Mouse (Mus musculus): ENCODE measurements around the gene Pappa. TPM values are rescaled to one million over a fixed set of nuclear protein-coding genes. Genes with fewer than 3 reads are reported as not detected.

The Pappa gene
- polyA plus RNA-seq, 1 experiment from 2014 or later = 0.80 TPM

DNA sequence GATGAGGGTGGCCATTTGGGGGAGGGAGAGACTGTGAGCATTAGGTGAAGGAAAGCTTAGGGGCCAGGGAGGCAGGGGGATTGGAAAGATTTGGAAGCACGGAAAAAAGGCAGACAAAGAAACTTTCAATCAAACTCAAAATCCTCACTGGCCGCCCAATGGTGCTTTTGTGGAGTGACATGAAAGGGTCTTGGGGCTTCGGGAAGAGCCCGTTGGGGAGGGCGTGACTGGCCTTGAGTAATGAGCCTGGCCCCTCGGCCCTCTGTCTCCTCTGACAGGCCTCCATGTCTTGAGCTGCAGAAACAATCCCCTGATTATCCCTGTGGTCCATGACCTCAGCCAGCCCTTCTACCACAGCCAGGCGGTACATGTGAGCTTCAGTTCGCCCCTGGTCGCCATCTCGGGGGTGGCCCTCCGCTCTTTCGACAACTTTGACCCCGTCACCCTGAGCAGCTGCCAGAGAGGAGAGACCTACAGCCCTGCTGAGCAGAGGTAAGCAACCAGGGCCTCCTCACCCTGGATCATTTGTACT is 173.1 kb downstream of the Pappa start:
- no peaks in the 10 kb centered on the region; the same call in 1 of the 2 replicates for H3K27me3 ChIP-seq (replicated peaks)
- H3K4me1 ChIP-seq = peaks cover 11% of the 10 kb centered on the region
- no peak overlapping the region for H3K4me2 ChIP-seq
- H3K27ac ChIP-seq (replicated peaks) = no peak overlapping the region
- WGBS = 48% methylated on average over 13 of the region's 13 CpGs
- no peaks in the 10 kb centered on the region for H3K36me3 ChIP-seq
- no peaks in the 10 kb centered on the region for H3K9me3 ChIP-seq
- no peak for ATAC-seq (ENCODE audit: extremely low read depth, insufficient number of reproducible peaks, low FRiP score, low TSS enrichment)
- H3K4me3 ChIP-seq = no peak overlapping the region
- no peak overlapping the region for H3K9ac ChIP-seq

GRCm38 (mm10) chr4:65298212-65299181 is 174.5 kb downstream of the Pappa start:
- Histone ChIP-seq H3K4me2 (no peak overlapping the region), H3K9ac (no peak overlapping the region), H3K4me1 (peaks cover 11% of the 10 kb centered on the region), H3K9me3 (no peaks in the 10 kb centered on the region), H3K27ac (replicated peaks) (no peak overlapping the region), H3K4me3 (no peak overlapping the region), H3K36me3 (no peaks in the 10 kb centered on the region), H3K27me3 (replicated peaks) (no peaks in the 10 kb centered on the region; the same call in 1 of the 2 replicates)
- WGBS = 72% methylated on average over 9 of the region's 9 CpGs
- ATAC-seq (ENCODE audit: extremely low read depth, insufficient number of reproducible peaks, low FRiP score, low TSS enrichment) = no peak

DNA sequence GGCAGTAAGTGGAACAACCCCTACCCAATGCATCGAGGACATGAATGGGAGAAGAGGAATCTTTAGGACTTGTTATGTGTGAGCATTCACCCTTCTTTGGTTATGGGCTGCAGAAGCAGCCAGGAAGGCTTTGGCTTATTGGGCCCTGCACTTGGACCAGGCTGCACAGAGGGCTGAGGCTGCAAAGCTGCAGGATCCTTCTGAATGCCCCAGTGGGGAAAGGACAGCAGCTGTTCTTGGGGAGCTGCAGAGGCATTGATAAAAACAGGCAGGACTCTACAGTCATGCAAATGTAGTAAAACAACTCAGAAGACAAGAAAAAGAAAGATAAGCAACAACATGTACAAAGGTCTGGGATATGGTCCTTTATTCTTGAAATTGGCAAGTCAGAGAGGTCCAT is 175.4 kb downstream of the Pappa start:
- H3K9me3 ChIP-seq = no peaks in the 10 kb centered on the region
- no peak for ATAC-seq (ENCODE audit: extremely low read depth, insufficient number of reproducible peaks, low FRiP score, low TSS enrichment)
- H3K27me3 ChIP-seq (replicated peaks) = no peaks in the 10 kb centered on the region; the same call in 1 of the 2 replicates
- peaks cover 11% of the 10 kb centered on the region for H3K4me1 ChIP-seq
- no peaks in the 10 kb centered on the region for H3K36me3 ChIP-seq
- H3K9ac ChIP-seq = no peak overlapping the region
- 67% methylated on average over 1 of the region's 1 CpGs for WGBS
- H3K4me3 ChIP-seq = no peak overlapping the region
- no peak overlapping the region for H3K27ac ChIP-seq (replicated peaks)
- no peak overlapping the region for H3K4me2 ChIP-seq

DNA sequence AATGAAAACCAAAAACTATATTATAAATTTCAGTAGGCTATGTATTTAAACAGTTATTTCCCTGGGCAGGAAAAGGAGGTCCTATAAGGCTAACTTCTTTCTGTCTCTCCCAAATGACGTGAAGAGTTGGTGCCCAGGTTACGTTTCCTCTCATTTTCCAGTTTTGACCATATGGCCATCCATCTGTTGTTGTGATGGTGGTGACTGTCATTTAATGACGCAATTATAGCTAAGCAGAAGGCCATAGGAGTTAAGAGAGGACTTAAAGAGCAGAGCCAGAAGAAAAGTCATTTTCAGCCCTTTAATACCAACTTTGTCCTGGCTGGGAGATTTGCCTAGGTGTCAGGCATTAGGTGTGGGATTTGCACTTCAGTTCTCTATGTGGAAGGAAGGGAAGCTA is 176.5 kb downstream of the Pappa start:
- Histone ChIP-seq H3K4me2 (no peak overlapping the region), H3K9ac (no peak overlapping the region), H3K4me3 (no peak overlapping the region), H3K36me3 (no peaks in the 10 kb centered on the region), H3K9me3 (no peaks in the 10 kb centered on the region), H3K27me3 (replicated peaks) (no peaks in the 10 kb centered on the region; the same call in 1 of the 2 replicates), H3K27ac (replicated peaks) (no peak overlapping the region), H3K4me1 (peaks cover 11% of the 10 kb centered on the region)
- 78% methylated on average over 3 of the region's 3 CpGs for WGBS
- ATAC-seq (ENCODE audit: extremely low read depth, insufficient number of reproducible peaks, low FRiP score, low TSS enrichment) = no peak

- WGBS = 68% methylated on average over 3 of the region's 3 CpGs
- no peak for ATAC-seq (ENCODE audit: extremely low read depth, insufficient number of reproducible peaks, low FRiP score, low TSS enrichment)
- Histone ChIP-seq H3K9ac (no peak overlapping the region), H3K27me3 (replicated peaks) (no peaks in the 10 kb centered on the region; the same call in 1 of the 2 replicates), H3K4me3 (no peak overlapping the region), H3K27ac (replicated peaks) (no peak overlapping the region), H3K4me1 (0 out of 2 replicates have a peak, but pooled peaks cover 3% of the 10 kb centered on the region), H3K36me3 (no peaks in the 10 kb centered on the region), H3K4me2 (no peak overlapping the region), H3K9me3 (no peaks in the 10 kb centered on the region)
These were observed 178.7 kb downstream of the Pappa start for GRCm38 (mm10) chr4:65302666-65303065.

- no peak for ATAC-seq (ENCODE audit: extremely low read depth, insufficient number of reproducible peaks, low FRiP score, low TSS enrichment)
These were observed 194.0 kb downstream of the Pappa start for GRCm38 (mm10) chr4:65317877-65318525.

DNA sequence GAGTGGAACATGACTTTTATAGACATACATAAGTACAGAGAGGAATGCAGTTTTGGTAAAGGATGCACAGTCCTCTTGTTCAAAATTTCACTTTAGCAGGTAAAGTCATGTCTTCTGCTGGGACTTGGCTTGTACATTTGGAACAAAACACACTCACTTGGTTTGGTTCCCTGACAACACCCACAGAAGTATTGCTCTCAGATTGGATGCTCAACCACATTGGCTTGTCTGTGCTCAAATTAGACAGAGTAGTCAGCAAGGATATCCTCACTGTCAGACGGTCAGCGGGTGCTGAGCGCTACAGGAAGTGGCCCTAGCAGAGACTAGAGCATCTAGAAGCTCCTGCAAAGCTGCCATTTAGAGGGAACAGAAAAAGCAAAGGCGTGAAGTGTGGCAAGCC is 197.4 kb downstream of the Pappa start:
- no peak for ATAC-seq (ENCODE audit: extremely low read depth, insufficient number of reproducible peaks, low FRiP score, low TSS enrichment)
- H3K4me2 ChIP-seq = no peak overlapping the region
- no peak overlapping the region for H3K4me3 ChIP-seq
- no peaks in the 10 kb centered on the region for H3K36me3 ChIP-seq
- 70% methylated on average over 4 of the region's 4 CpGs for WGBS
- H3K27ac ChIP-seq (replicated peaks) = no peak overlapping the region
- no peak overlapping the region for H3K9ac ChIP-seq
- H3K9me3 ChIP-seq = no peaks in the 10 kb centered on the region
- H3K27me3 ChIP-seq (replicated peaks) = no peaks in the 10 kb centered on the region
- H3K4me1 ChIP-seq = no peaks in the 10 kb centered on the region

More at GRCm38 (mm10) chr4:65317877-65318525, 194.0 kb downstream of the Pappa start:
- H3K4me2 ChIP-seq = no peak overlapping the region
- no peaks in the 10 kb centered on the region for H3K4me1 ChIP-seq
- H3K9ac ChIP-seq = no peak overlapping the region
- no peaks in the 10 kb centered on the region for H3K9me3 ChIP-seq
- no peaks in the 10 kb centered on the region for H3K36me3 ChIP-seq
- no peaks in the 10 kb centered on the region for H3K27me3 ChIP-seq (replicated peaks)
- H3K27ac ChIP-seq (replicated peaks) = peak overlapping the region; percentile 42; the same call in 1 of the 2 replicates
- H3K4me3 ChIP-seq = no peak overlapping the region
- 58% methylated on average over 10 of the region's 10 CpGs for WGBS

- H3K4me3 ChIP-seq = no peak overlapping the region
- H3K9ac ChIP-seq = no peak overlapping the region
- no peaks in the 10 kb centered on the region for H3K9me3 ChIP-seq
- H3K4me1 ChIP-seq = no peaks in the 10 kb centered on the region
- H3K27ac ChIP-seq (replicated peaks) = no peak overlapping the region
- H3K27me3 ChIP-seq (replicated peaks) = no peaks in the 10 kb centered on the region
- H3K4me2 ChIP-seq = no peak overlapping the region
- ATAC-seq (ENCODE audit: extremely low read depth, insufficient number of reproducible peaks, low FRiP score, low TSS enrichment) = no peak
- WGBS = 73% methylated on average over 1 of the region's 1 CpGs
- H3K36me3 ChIP-seq = no peaks in the 10 kb centered on the region
These were observed 198.0 kb downstream of the Pappa start for GRCm38 (mm10) chr4:65321959-65322358.

- H3K27me3 ChIP-seq (replicated peaks) = no peaks in the 10 kb centered on the region
- no peaks in the 10 kb centered on the region for H3K9me3 ChIP-seq
- 85% methylated on average over 2 of the region's 2 CpGs for WGBS
- no peaks in the 10 kb centered on the region for H3K4me1 ChIP-seq
- H3K36me3 ChIP-seq = no peaks in the 10 kb centered on the region
- H3K27ac ChIP-seq (replicated peaks) = no peak overlapping the region
- ATAC-seq (ENCODE audit: extremely low read depth, insufficient number of reproducible peaks, low FRiP score, low TSS enrichment) = no peak
- no peak overlapping the region for H3K4me2 ChIP-seq
- H3K9ac ChIP-seq = no peak overlapping the region
- H3K4me3 ChIP-seq = no peak overlapping the region
These were observed 201.8 kb downstream of the Pappa start for GRCm38 (mm10) chr4:65325816-65326215.

DNA sequence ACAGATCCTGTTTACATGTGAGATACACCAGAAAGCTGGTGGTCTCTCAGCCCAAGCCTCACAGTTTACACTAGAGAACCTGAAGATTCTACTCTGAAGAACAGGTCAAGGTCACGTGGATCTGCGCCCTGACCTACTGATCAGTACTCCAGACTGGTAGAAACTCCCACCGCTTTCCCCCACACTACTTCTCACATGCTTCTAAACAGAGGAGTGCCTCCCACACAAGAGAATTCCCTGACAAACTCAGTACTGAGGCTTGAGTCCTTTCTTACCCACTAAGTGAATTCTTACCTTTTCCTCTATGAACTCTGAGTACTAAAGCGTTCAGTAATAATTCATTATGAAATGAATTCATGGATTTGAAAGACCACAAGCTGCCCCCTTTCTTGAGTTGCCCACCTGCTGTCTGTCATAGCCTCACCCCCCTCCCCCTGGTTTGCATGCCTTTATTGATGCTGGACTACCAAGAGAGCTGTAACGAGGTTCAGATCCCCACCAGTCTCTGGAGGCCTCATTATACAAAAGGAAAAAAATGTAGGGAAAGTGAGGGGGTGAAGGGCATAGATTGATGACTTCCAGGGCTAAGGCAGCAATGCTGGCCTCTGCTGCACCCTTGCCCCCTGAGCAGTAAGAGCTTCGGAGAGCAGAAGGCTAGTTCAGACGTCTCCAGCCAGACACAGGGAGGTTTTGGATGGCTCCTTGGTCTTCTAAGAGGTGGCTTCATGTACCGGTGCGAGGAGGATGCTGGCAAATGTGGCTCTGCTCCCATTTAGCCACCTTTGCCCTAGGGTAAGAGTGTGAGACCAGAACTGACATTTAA is 204.7 kb downstream of the Pappa start:
- Histone ChIP-seq H3K36me3 (no peaks in the 10 kb centered on the region), H3K27ac (replicated peaks) (no peak overlapping the region), H3K4me3 (no peak overlapping the region), H3K4me2 (no peak overlapping the region), H3K9ac (no peak overlapping the region), H3K4me1 (no peaks in the 10 kb centered on the region), H3K9me3 (no peaks in the 10 kb centered on the region), H3K27me3 (replicated peaks) (no peaks in the 10 kb centered on the region)
- ATAC-seq (ENCODE audit: extremely low read depth, insufficient number of reproducible peaks, low FRiP score, low TSS enrichment) = no peak
- 61% methylated on average over 9 of the region's 9 CpGs for WGBS

- Histone ChIP-seq H3K4me3 (no peak overlapping the region), H3K27me3 (replicated peaks) (no peaks in the 10 kb centered on the region), H3K36me3 (no peaks in the 10 kb centered on the region), H3K9me3 (no peaks in the 10 kb centered on the region), H3K4me1 (no peaks in the 10 kb centered on the region), H3K9ac (no peak overlapping the region), H3K27ac (replicated peaks) (no peak overlapping the region), H3K4me2 (no peak overlapping the region)
- ATAC-seq (ENCODE audit: extremely low read depth, insufficient number of reproducible peaks, low FRiP score, low TSS enrichment) = no peak
- 55% methylated on average over 1 of the region's 1 CpGs for WGBS
These were observed 209.7 kb downstream of the Pappa start for GRCm38 (mm10) chr4:65333718-65334117.
